Mouse (Mus musculus) heart, postnatal 0 days (tissue): ENCODE measurements at regions not wholly inside any gene's neighbourhood (a gene's known extent, or its start where the extent isn't known, plus 50 kb on each side); places are given as distances from the start of the nearest gene placed in this dataset.
"Not testable (repeated sequence)": the region's sequence is repeated elsewhere in the genome, so short reads cannot be mapped to it uniquely, and the experiment has no call there.

Experiments
- ATAC-seq: fragments of 200-750 bp; cut with Nextera tagmentation; 2 replicates; pipeline ENCODE4 v1.8.0; 2017; ENCODE audit warnings: low read depth, moderate number of reproducible peaks, moderate library complexity; ENCODE audit not compliant: insufficient read depth
- DNase-seq: peaks from one replicate; pipeline ENCODE4 v3.0.0-alpha.2; 2016; ENCODE audit warnings: low spot score
- H3K27ac ChIP-seq: fragments of 300-500 bp; sonication (generic); 2 replicates; pipeline ENCODE4 v1.5.1; 2014; ENCODE audit warnings: low read depth, mild to moderate bottlenecking
- H3K27me3 ChIP-seq: fragments of 300-500 bp; sonication (generic); 2 replicates; pipeline ENCODE4 v1.6.1; 2014; ENCODE audit warnings: low read length, mixed read lengths; ENCODE audit not compliant: control insufficient read depth, insufficient read depth
- H3K36me3 ChIP-seq: fragments of 300-500 bp; sonication (generic); replicated peaks from 2 replicates; pipeline ENCODE4 v1.6.1; 2014; ENCODE audit warnings: low read length, mixed read lengths; ENCODE audit not compliant: control insufficient read depth, insufficient read depth
- H3K4me1 ChIP-seq: fragments of 300-500 bp; sonication (generic); 2 replicates; pipeline ENCODE4 v1.6.1; 2014; ENCODE audit warnings: antibody characterized with exemption; ENCODE audit not compliant: control insufficient read depth, insufficient read depth
- H3K4me2 ChIP-seq: fragments of 300-500 bp; sonication (generic); 2 replicates; pipeline ENCODE4 v1.6.1; 2014; ENCODE audit warnings: low read depth, mild to moderate bottlenecking, low read length, moderate library complexity
- H3K4me3 ChIP-seq: fragments of 300-500 bp; sonication (generic); 2 replicates; pipeline ENCODE4 v1.5.1; 2014; ENCODE audit warnings: low read depth, low read length
- H3K9ac ChIP-seq: fragments of 300-500 bp; sonication (generic); replicated peaks from 2 replicates; pipeline ENCODE4 v1.6.1; 2014; ENCODE audit warnings: low read depth, low read length, mixed read lengths
- H3K9me3 ChIP-seq: fragments of 300-500 bp; sonication (generic); replicated peaks from 2 replicates; pipeline ENCODE4 v1.6.1; 2016; ENCODE audit warnings: low read length; ENCODE audit not compliant: control insufficient read depth
- CTCF ChIP-seq: IDR thresholded peaks from 2 replicates; pipeline ENCODE4 v1.5.1; 2016; ENCODE audit warnings: antibody characterized with exemption, control low read depth, low read depth
- EP300 ChIP-seq: IDR thresholded peaks from 2 replicates; pipeline ENCODE4 v1.6.1; 2016; ENCODE audit warnings: antibody characterized with exemption, low read depth
- WGBS: fragments of 180-500 bp; shearing (Covaris S2); extraction: QIAGEN DNeasy Blood & Tissue Kit; methylation state at CpG from one replicate; pipeline ENCODE4 v1.1.7; 2014; 5-methylcytosine and 5-hydroxymethylcytosine counted together

- H3K36me3 ChIP-seq: no peaks in the 10 kb centered on the region
- 76% methylated on average over 8 of the region's 8 CpGs for WGBS
- H3K4me2 ChIP-seq: no peak overlapping the region
- DNase-seq: no peak
- H3K9ac ChIP-seq: no peak overlapping the region
- no peak for ATAC-seq
- no peaks in the 10 kb centered on the region for H3K9me3 ChIP-seq
- no peak overlapping the region for H3K27ac ChIP-seq
- H3K27me3 ChIP-seq: no peaks in the 10 kb centered on the region
- no peaks in the 10 kb centered on the region for H3K4me1 ChIP-seq
- no peak overlapping the region for H3K4me3 ChIP-seq
- TF ChIP-seq CTCF: no peak
- TF ChIP-seq EP300: no peak
Observed at GRCm38 (mm10) chr5:97289401-97290165, 102.6 kb downstream of the Naa11 start.

- ATAC-seq: no peak
- H3K4me2 ChIP-seq: no peak overlapping the region
- no peaks in the 10 kb centered on the region for H3K36me3 ChIP-seq
- H3K4me1 ChIP-seq: no peaks in the 10 kb centered on the region
- H3K9ac ChIP-seq: no peak overlapping the region
- no peak for TF ChIP-seq EP300
- TF ChIP-seq CTCF: no peak
- no peak overlapping the region for H3K27ac ChIP-seq
- 79% methylated on average over 5 of the region's 5 CpGs for WGBS
- no peak for DNase-seq
- 0 out of 2 replicates have a peak, but pooled peaks cover 4% of the 10 kb centered on the region for H3K9me3 ChIP-seq
- H3K4me3 ChIP-seq: no peak overlapping the region
- H3K27me3 ChIP-seq: no peaks in the 10 kb centered on the region
Observed at GRCm38 (mm10) chr5:97279455-97279854, 112.7 kb downstream of the Naa11 start.

GRCm38 (mm10) chr5:97277795-97278572, 114.2 kb downstream of the Naa11 start:
- DNase-seq: no peak
- H3K4me2 ChIP-seq: no peak overlapping the region
- no peak overlapping the region for H3K4me3 ChIP-seq
- H3K27ac ChIP-seq: no peak overlapping the region
- H3K27me3 ChIP-seq: no peaks in the 10 kb centered on the region
- no peak overlapping the region for H3K9ac ChIP-seq
- TF ChIP-seq CTCF (no peak), EP300 (no peak)
- H3K9me3 ChIP-seq: 0 out of 2 replicates have a peak, but pooled peaks cover 4% of the 10 kb centered on the region
- H3K4me1 ChIP-seq: no peaks in the 10 kb centered on the region
- ATAC-seq: no peak
- WGBS: 67% methylated on average over 16 of the region's 16 CpGs
- H3K36me3 ChIP-seq: no peaks in the 10 kb centered on the region

GRCm38 (mm10) chr5:97276724-97277123, 115.5 kb downstream of the Naa11 start:
- H3K36me3 ChIP-seq: no peaks in the 10 kb centered on the region
- TF ChIP-seq EP300 (no peak), CTCF (no peak)
- H3K4me1 ChIP-seq: no peaks in the 10 kb centered on the region
- ATAC-seq (no peak), DNase-seq (no peak)
- H3K4me2 ChIP-seq: no peak overlapping the region
- 77% methylated on average over 5 of the region's 5 CpGs for WGBS
- H3K27me3 ChIP-seq: no peaks in the 10 kb centered on the region
- 0 out of 2 replicates have a peak, but pooled peaks cover 3% of the 10 kb centered on the region for H3K9me3 ChIP-seq
- no peak overlapping the region for H3K27ac ChIP-seq
- no peak overlapping the region for H3K4me3 ChIP-seq
- no peak overlapping the region for H3K9ac ChIP-seq

- not testable (repeated sequence) for ATAC-seq, H3K27me3 ChIP-seq, DNase-seq, H3K4me1 ChIP-seq, H3K27ac ChIP-seq, H3K9me3 ChIP-seq, H3K9ac ChIP-seq, H3K4me2 ChIP-seq, H3K36me3 ChIP-seq, H3K4me3 ChIP-seq
- 71% methylated on average over 12 of the region's 12 CpGs for WGBS
Observed at GRCm38 (mm10) chr5:97264666-97265065, 127.5 kb downstream of the Naa11 start.
